Mouse (Mus musculus) heart, embryonic 12.5 days (tissue): ENCODE data around the gene Retsat. TPM values are rescaled to one million over a fixed set of nuclear protein-coding genes. Genes with fewer than 3 reads are reported as not detected.

Experiments
- ATAC-seq: fragments of 200-750 bp; cut with Nextera tagmentation; 2 replicates; pipeline ENCODE4 v1.8.0; 2017; ENCODE audit warnings: moderate TSS enrichment, moderate library complexity; ENCODE audit not compliant: insufficient number of reproducible peaks, low FRiP score
- H3K27ac ChIP-seq: fragments of 300-500 bp; sonication (generic); 2 replicates; pipeline ENCODE4 v1.5.1; 2016; ENCODE audit warnings: mild to moderate bottlenecking, moderate library complexity; ENCODE audit not compliant: poor library complexity, severe bottlenecking
- H3K27me3 ChIP-seq: fragments of 300-500 bp; sonication (generic); replicated peaks from 2 replicates; pipeline ENCODE4 v1.6.1; 2016; ENCODE audit warnings: mild to moderate bottlenecking, moderate library complexity
- H3K36me3 ChIP-seq: fragments of 300-500 bp; sonication (generic); 2 replicates; pipeline ENCODE4 v1.6.1; 2016; ENCODE audit warnings: mild to moderate bottlenecking, moderate library complexity
- H3K4me1 ChIP-seq: fragments of 300-500 bp; sonication (generic); replicated peaks from 2 replicates; pipeline ENCODE4 v1.6.1; 2016; ENCODE audit warnings: mild to moderate bottlenecking
- H3K4me2 ChIP-seq: fragments of 300-500 bp; sonication (generic); 2 replicates; pipeline ENCODE4 v1.6.1; 2016; ENCODE audit warnings: mild to moderate bottlenecking, moderate library complexity
- H3K4me3 ChIP-seq: fragments of 300-500 bp; sonication (generic); 2 replicates; pipeline ENCODE4 v1.5.1; 2016; ENCODE audit warnings: mild to moderate bottlenecking
- H3K9ac ChIP-seq: fragments of 300-500 bp; sonication (generic); 2 replicates; pipeline ENCODE4 v1.6.1; 2016; ENCODE audit warnings: mild to moderate bottlenecking, moderate library complexity
- H3K9me3 ChIP-seq: fragments of 300-500 bp; sonication (generic); replicated peaks from 2 replicates; pipeline ENCODE4 v1.6.1; 2016; ENCODE audit warnings: mild to moderate bottlenecking, moderate library complexity
- WGBS: fragments of 180-500 bp; shearing (Covaris S2); methylation state at CpG from one replicate; pipeline ENCODE4 v1.1.7; 2016; 5-methylcytosine and 5-hydroxymethylcytosine counted together
- polyA plus RNA-seq: library from polyadenylated mRNA; unstranded; fragments of >200 nt; fragmentation: Nextera tagmentation; extraction: Ambion mirVana; gene quantifications from 2 replicates; pipeline ENCODE4 v1.2.1, GENCODE M21; 2016

The Retsat gene
- polyA plus RNA-seq, 1 experiment from 2014 or later, result 13.8 TPM

DNA sequence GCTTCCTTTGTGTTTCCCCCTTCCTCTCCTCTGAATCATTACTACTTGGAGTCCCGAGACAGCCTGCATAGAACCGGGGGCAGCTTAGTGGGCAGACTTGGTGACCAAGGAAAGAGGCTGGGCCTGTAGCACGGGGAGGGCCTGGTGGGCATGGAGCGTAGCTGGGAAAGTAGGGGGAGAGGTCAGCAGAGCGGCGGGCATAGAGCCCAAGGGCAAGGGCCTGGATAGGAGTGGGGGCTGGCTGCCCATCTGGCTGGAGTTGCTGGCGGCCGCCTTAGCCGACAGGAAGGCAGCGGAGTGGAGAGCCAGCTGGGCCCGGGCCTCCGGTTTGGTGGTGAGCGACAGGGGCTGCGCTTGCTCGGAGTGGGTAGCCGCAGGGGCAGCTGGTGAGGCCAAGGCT, 29.0 kb downstream of the Retsat start:
- H3K27ac ChIP-seq, result no peak overlapping the region
- H3K4me2 ChIP-seq, result no peak overlapping the region
- no peaks in the 10 kb centered on the region for H3K27me3 ChIP-seq
- WGBS, result 88% methylated on average over 16 of the region's 16 CpGs
- no peaks in the 10 kb centered on the region for H3K9me3 ChIP-seq
- H3K36me3 ChIP-seq, result peaks cover 51% of the 10 kb centered on the region
- H3K9ac ChIP-seq, result no peak overlapping the region
- H3K4me3 ChIP-seq, result no peak overlapping the region
- H3K4me1 ChIP-seq, result no peaks in the 10 kb centered on the region
- 0 out of 2 replicates have a peak, but pooled peaks have one; percentile 45 for ATAC-seq

DNA sequence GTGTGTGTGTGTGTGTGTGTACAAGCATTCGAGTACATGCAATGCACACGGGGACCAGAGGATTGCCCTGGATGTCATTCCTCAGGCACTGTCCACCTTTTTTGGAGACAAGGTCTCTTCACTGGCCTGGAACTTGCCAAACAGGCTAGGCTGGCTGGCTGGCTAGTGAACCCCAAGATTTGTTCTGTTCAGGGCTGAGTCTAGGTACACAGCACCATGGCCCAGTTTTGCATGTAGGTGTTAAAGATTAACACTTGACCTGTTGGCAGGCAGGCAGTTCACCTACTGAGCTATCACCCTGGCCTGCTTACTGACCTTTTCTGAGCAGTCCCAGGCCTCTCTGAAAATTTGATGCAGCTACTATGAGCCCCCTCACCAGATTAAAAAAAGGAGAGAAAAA, 32.1 kb downstream of the Retsat start:
- no peak overlapping the region for H3K4me2 ChIP-seq
- H3K9me3 ChIP-seq, result no peaks in the 10 kb centered on the region
- no peak overlapping the region for H3K4me3 ChIP-seq
- WGBS, result 68% methylated on average over 2 of the region's 2 CpGs
- H3K27me3 ChIP-seq, result no peaks in the 10 kb centered on the region
- no peak overlapping the region for H3K9ac ChIP-seq
- no peak for ATAC-seq
- peaks cover 58% of the 10 kb centered on the region for H3K36me3 ChIP-seq
- no peaks in the 10 kb centered on the region for H3K4me1 ChIP-seq
- no peak overlapping the region for H3K27ac ChIP-seq

DNA sequence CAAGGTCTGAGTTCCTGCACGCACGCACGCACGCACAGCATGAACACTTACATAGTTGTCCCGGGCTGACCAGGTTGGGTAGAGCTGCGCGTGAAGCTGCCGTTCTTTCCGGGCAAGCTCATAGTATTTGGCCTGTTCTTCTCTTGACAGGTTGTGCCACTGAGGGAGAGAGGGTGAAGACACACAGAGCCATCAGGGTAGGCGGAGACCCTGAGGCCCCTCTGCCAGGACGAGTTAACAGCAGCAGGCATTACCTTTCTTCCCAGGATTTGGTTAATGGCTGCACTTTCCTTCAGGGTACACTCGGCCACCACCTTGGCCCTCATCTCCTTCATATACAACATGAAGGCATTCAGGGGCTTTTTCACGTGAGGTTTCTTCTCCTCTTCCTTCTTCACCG, 32.7 kb downstream of the Retsat start:
- Histone ChIP-seq H3K36me3 (peaks cover 58% of the 10 kb centered on the region), H3K27ac (no peak overlapping the region), H3K27me3 (no peaks in the 10 kb centered on the region), H3K4me2 (no peak overlapping the region), H3K4me3 (no peak overlapping the region), H3K9me3 (no peaks in the 10 kb centered on the region), H3K4me1 (no peaks in the 10 kb centered on the region), H3K9ac (no peak overlapping the region)
- WGBS, result 88% methylated on average over 14 of the region's 14 CpGs
- no peak for ATAC-seq

DNA sequence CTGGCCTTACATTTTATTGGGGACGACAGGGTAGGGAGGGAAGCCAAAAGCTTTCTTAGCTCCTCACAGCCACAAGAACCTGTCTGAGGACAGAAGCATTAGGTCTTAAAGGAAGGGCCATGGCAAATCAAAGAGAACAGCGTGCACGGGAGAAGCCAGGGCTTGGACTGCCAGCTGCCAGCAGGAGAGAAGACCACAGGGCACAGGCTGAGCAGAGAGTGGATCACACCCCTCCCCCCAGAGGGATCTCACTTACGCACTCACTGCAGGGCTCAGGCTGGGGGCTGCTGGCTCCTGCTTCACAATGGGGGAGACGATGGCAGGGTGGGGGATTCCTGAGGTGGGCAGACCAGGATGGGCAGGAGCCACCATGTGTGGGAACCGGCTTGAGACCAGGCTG, 33.4 kb downstream of the Retsat start:
- no peaks in the 10 kb centered on the region for H3K9me3 ChIP-seq
- no peak overlapping the region for H3K4me2 ChIP-seq
- no peak for ATAC-seq
- peaks cover 51% of the 10 kb centered on the region for H3K36me3 ChIP-seq
- peaks cover 4% of the 10 kb centered on the region; the same call in 1 of the 2 replicates for H3K4me1 ChIP-seq
- no peak overlapping the region for H3K27ac ChIP-seq
- WGBS, result 73% methylated on average over 6 of the region's 6 CpGs
- no peaks in the 10 kb centered on the region for H3K27me3 ChIP-seq
- no peak overlapping the region for H3K9ac ChIP-seq
- H3K4me3 ChIP-seq, result no peak overlapping the region

DNA sequence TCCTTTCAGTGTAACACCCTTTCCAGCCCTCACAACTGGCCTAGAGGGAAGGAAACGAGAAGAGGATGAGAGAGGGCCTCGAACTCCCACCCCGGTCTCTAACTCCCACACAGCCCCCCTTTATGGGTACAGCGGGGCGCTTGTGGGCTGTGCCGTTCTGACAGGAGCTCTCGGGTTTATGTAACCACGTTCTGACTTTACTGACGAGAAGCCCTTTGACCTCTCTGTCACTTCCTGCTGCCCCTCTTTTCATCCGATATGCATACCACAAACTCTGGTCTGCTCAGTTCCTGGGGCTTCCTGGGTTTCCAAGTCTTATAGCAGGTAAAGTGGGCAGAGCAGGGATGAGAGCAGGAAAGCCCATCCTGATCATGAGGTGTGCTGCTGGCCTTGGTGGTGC, 36.0 kb downstream of the Retsat start:
- H3K27ac ChIP-seq, result no peak overlapping the region
- H3K36me3 ChIP-seq, result peaks cover 30% of the 10 kb centered on the region
- no peaks in the 10 kb centered on the region for H3K9me3 ChIP-seq
- no peaks in the 10 kb centered on the region for H3K27me3 ChIP-seq
- no peak overlapping the region for H3K4me2 ChIP-seq
- H3K9ac ChIP-seq, result no peak overlapping the region
- H3K4me3 ChIP-seq, result no peak overlapping the region
- no peak for ATAC-seq
- whole genome bisulfite sequencing, result 67% methylated on average over 10 of the region's 10 CpGs
- peaks cover 4% of the 10 kb centered on the region; the same call in 1 of the 2 replicates for H3K4me1 ChIP-seq

DNA sequence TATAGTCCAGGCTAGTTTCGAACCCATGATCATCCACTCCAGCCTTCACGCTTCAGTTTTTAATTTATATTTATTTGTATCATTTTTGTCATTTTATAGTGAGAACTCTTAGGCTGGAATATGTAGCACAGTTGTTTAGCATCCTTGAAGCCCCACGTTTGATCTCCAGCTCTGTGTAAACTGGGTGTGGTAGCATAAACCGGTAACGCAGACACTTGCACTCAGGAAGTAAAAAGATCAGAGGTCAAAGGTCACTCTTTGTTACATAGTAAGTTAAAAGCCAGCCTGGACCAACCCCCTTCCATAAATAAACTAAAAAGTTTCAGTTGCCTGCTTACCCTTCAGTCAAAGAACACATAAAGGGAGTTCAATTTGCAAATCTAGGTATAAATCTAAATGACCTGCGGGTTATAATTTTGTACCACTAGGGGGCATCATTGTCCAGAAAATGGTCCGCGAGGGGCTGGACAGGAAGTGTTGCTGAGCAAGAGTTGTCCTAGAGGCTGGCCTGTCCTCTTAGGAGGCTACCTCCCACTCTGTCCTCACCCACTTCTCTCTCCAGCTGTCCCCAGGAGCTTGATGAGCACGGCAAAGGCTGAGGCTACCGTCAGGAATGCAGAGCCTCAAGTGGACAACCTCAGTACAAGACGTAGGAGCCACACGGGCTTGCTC, 37.6 kb downstream of the Retsat start:
- 37% methylated on average over 12 of the region's 12 CpGs for WGBS
- Histone ChIP-seq H3K9me3 (no peaks in the 10 kb centered on the region), H3K36me3 (peaks cover 16% of the 10 kb centered on the region), H3K9ac (no peak overlapping the region), H3K27me3 (no peaks in the 10 kb centered on the region), H3K4me1 (peaks cover 4% of the 10 kb centered on the region; the same call in 1 of the 2 replicates), H3K27ac (no peak overlapping the region), H3K4me3 (no peak overlapping the region), H3K4me2 (peak overlapping the region; percentile 46)
- ATAC-seq, result peak; percentile 70; the same call in 1 of the 2 replicates

DNA sequence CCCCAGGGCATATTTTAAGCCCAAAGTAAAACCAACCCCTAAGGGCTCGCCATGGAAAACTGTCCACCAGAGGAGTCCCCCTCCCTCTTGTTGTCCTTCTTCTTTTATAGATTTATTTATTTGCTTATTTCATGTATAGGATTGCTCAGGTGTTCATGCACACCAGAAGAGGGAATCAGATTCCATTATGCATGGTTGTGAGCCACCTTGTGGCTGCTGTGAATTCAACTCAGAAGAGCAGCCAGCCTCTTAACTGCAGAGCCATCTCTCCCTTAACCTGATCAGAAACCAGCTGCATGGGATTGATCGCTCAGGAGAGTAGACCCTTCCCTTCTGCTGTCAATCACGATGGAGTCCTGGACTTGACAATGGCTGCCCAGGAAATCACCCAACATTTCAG, 38.7 kb downstream of the Retsat start:
- WGBS, result 81% methylated on average over 3 of the region's 3 CpGs

DNA sequence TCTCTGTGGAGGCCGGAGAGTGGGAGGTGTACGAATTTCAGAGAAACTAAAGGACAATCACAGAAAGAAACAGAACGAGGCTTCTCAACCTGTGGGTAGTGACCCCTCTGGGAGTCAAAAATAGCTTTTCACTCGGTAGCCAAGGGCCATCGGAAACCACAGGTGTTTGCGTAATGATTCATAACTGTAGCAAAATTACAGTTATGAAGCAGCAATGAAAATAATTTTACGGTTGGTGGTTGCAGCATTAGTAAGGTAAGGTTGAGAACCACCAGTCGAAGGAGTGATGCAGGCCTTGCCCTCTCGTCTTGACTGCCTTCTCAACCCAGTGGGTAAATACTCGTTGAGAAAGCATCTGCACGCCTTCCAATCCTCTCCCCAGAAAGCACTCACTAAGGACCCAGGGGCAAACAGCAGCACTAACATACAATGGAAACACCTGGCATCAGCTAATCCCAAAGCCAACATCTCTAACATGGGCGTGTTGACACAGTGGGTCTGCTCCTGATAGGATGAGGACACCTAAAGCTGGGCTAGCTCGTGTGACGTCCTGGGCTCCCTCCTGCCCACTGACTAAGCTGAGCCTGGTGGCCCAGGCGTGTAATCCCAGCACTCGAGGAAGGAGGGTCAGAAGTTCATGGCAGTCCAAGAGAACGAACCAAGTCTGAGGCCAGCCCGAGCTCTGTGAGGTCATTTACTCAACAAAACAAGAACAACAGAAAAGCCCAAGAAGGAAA, 43.1 kb downstream of the Retsat start:
- no peaks in the 10 kb centered on the region for H3K9me3 ChIP-seq
- no peak overlapping the region for H3K4me3 ChIP-seq
- no peak overlapping the region for H3K4me2 ChIP-seq
- H3K4me1 ChIP-seq, result peaks cover under 1% of the 10 kb centered on the region
- H3K9ac ChIP-seq, result no peak overlapping the region
- ATAC-seq, result no peak
- WGBS, result 82% methylated on average over 18 of the region's 18 CpGs
- H3K27me3 ChIP-seq, result no peaks in the 10 kb centered on the region
- no peaks in the 10 kb centered on the region for H3K36me3 ChIP-seq
- no peak overlapping the region for H3K27ac ChIP-seq

More for the DNA sequence above, 38.7 kb downstream of the Retsat start:
- no peak for ATAC-seq
- Histone ChIP-seq H3K4me2 (no peak overlapping the region), H3K9ac (no peak overlapping the region), H3K36me3 (peaks cover 7% of the 10 kb centered on the region; the same call in 1 of the 2 replicates), H3K27ac (no peak overlapping the region), H3K9me3 (no peaks in the 10 kb centered on the region), H3K4me1 (peaks cover 4% of the 10 kb centered on the region; the same call in 1 of the 2 replicates), H3K27me3 (no peaks in the 10 kb centered on the region), H3K4me3 (no peak overlapping the region)

DNA sequence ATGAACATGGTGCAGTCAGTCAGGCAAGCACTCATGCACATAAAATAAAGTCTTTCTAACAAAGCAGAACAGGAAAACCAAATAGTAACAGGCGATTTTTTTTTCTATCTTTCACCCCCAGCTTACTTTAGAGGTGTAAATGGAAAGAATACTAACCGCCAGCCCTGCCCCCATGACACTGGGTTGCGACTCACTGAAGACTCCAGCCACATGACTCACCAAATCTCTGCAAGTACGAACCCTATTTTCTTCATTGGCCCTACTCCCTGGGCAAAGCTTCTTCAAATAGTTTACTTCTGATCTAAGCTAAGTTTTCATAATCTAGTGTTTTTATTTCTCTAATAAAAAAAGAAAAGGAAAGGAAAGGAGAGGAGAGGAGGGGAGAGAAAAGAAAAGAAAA, 46.3 kb downstream of the Retsat start:
- Histone ChIP-seq H3K4me2 (no peak overlapping the region), H3K9me3 (no peaks in the 10 kb centered on the region), H3K4me3 (no peak overlapping the region), H3K27ac (no peak overlapping the region), H3K4me1 (peaks cover 11% of the 10 kb centered on the region), H3K36me3 (peaks cover 3% of the 10 kb centered on the region; the same call in 1 of the 2 replicates), H3K27me3 (no peaks in the 10 kb centered on the region), H3K9ac (no peak overlapping the region)
- ATAC-seq, result no peak
- WGBS, result 72% methylated on average over 4 of the region's 4 CpGs

DNA sequence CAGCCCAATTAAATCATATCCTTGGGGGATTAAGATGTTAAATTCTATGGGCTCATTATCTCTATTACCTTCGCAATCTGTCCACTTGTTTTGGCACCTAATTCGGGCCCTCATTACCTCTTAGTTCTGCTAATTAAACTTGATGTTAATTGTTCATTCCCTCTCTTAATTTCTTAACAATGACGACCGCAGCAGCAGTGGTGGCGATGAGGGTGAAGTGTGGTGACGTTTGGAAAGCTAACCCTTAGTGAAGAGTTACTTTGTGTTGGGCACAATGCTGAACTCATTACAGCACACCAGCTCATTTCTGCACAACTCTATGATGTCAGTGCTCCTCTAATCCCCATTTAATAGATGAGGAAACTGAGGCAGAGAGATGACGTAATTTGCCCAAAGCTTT, 47.1 kb downstream of the Retsat start:
- 81% methylated on average over 7 of the region's 7 CpGs for WGBS
- Histone ChIP-seq H3K9me3 (no peaks in the 10 kb centered on the region), H3K4me1 (peaks cover 11% of the 10 kb centered on the region), H3K27ac (no peak overlapping the region), H3K4me2 (no peak overlapping the region), H3K36me3 (peaks cover 3% of the 10 kb centered on the region; the same call in 1 of the 2 replicates), H3K27me3 (no peaks in the 10 kb centered on the region), H3K4me3 (no peak overlapping the region), H3K9ac (no peak overlapping the region)
- no peak for ATAC-seq

DNA sequence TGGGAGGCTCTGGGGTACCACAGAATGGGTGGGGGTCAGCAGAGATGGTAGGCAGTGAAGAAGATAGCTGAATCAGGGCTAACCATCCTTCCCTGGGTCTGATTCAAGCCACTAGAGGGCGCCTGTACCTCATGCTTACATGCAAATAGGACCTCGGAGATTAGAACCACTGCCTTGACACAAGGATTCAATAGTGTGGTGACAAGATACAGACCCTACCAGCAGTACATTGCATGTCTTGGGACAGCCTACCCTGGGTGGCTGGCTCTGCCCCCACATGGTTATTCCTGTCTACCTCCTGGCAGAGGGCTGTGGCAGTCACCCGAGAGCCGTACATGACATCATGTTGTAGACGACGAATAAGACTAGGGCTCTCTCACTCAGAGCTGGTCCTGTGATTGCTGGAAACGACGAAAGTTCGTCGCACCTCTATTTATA, 49.1 kb downstream of the Retsat start:
- Histone ChIP-seq H3K4me3 (no peak overlapping the region), H3K4me1 (peaks cover 14% of the 10 kb centered on the region), H3K4me2 (peak overlapping the region; percentile 25), H3K27ac (no peak overlapping the region), H3K9me3 (no peaks in the 10 kb centered on the region), H3K9ac (no peak overlapping the region), H3K36me3 (peaks cover 3% of the 10 kb centered on the region; the same call in 1 of the 2 replicates), H3K27me3 (no peaks in the 10 kb centered on the region)
- peak; percentile 33; the same call in 1 of the 2 replicates for ATAC-seq
- WGBS, result 20% methylated on average over 10 of the region's 10 CpGs
